8 mouse cellular contexts compared by ENCODE assay signal in genomic region chr4:57717354-57717753, GRCm38 (mm10). TPM values are rescaled to one million over a fixed set of nuclear protein-coding genes. Genes with fewer than 3 reads are reported as not detected.
DNase-seq lines count a peak whose midpoint lies in the region; ATAC-seq lines count a peak whose summit lies in the region.

Gene Akap2 (plus strand): TSS chr4:57717657.

- peaks cover 6% of the 10 kb centered on the region; the same call in 1 of the 2 replicates for H3K4me1 ChIP-seq in kidney, embryonic 15.5 days
- peaks cover 6% of the 10 kb centered on the region for H3K4me1 ChIP-seq in heart, embryonic 13.5 days
- H3K4me1 ChIP-seq in liver, embryonic 12.5 days, result no peaks in the 10 kb centered on the region

- no peaks in the 10 kb centered on the region for H3K9me3 ChIP-seq in kidney, embryonic 15.5 days (replicated peaks)
- H3K9me3 ChIP-seq in heart, embryonic 13.5 days, result no peaks in the 10 kb centered on the region
- no peaks in the 10 kb centered on the region for H3K9me3 ChIP-seq in liver, embryonic 12.5 days (replicated peaks)

- no peak within 1 kb of the TSS for H3K4me3 ChIP-seq in kidney, embryonic 15.5 days (replicated peaks)
- no peak within 1 kb of the TSS for H3K4me3 ChIP-seq in heart, embryonic 13.5 days
- no peak within 1 kb of the TSS for H3K4me3 ChIP-seq in liver, embryonic 12.5 days

- 82% methylated on average over 9 of the region's 9 CpGs for WGBS in kidney, embryonic 15.5 days
- WGBS in heart, embryonic 13.5 days, result 81% methylated on average over 9 of the region's 9 CpGs
- WGBS in liver, embryonic 12.5 days (ENCODE audit: insufficient replicate concordance), result 77% methylated on average over 9 of the region's 9 CpGs

- H3K27me3 ChIP-seq in kidney, embryonic 15.5 days, result no peaks in the 10 kb centered on the region
- no peaks in the 10 kb centered on the region for H3K27me3 ChIP-seq in heart, embryonic 13.5 days (replicated peaks)
- no peaks in the 10 kb centered on the region for H3K27me3 ChIP-seq in liver, embryonic 12.5 days (replicated peaks)

- DNase-seq in kidney, postnatal 14 days, result no peak
- DNase-seq in adrenal gland, postnatal 4 days (ENCODE audit: low spot score in 2 of 2), result no peak
- no peak for DNase-seq in left cerebral cortex, postnatal 25 days (ENCODE audit: low spot score in 2 of 2)
- DNase-seq in embryo, embryonic 10.5 days (ENCODE audit: low spot score), result no peak
- DNase-seq in spleen, postnatal 10 days (ENCODE audit: low spot score in 2 of 2), result no peak

- ATAC-seq in kidney, embryonic 15.5 days (replicated peaks; ENCODE audit: low FRiP score), result no peak
- ATAC-seq in heart, embryonic 13.5 days (ENCODE audit: extremely low read depth, insufficient number of reproducible peaks, low FRiP score, low TSS enrichment), result no peak
- no peak for ATAC-seq in liver, embryonic 12.5 days

- no peak within 1 kb of the TSS for H3K4me2 ChIP-seq in kidney, embryonic 15.5 days
- no peak within 1 kb of the TSS for H3K4me2 ChIP-seq in heart, embryonic 13.5 days
- no peak within 1 kb of the TSS for H3K4me2 ChIP-seq in liver, embryonic 12.5 days

- no peak within 1 kb of the TSS for H3K9ac ChIP-seq in kidney, embryonic 15.5 days
- H3K9ac ChIP-seq in heart, embryonic 13.5 days, result no peak within 1 kb of the TSS
- H3K9ac ChIP-seq in liver, embryonic 12.5 days, result no peak within 1 kb of the TSS

- H3K36me3 ChIP-seq in kidney, embryonic 15.5 days, result no peaks in the 10 kb centered on the region
- H3K36me3 ChIP-seq in heart, embryonic 13.5 days, result peaks cover 32% of the 10 kb centered on the region
- H3K36me3 ChIP-seq in liver, embryonic 12.5 days, result no peaks in the 10 kb centered on the region

- no peak within 1 kb of the TSS for H3K27ac ChIP-seq in kidney, embryonic 15.5 days
- H3K27ac ChIP-seq in heart, embryonic 13.5 days (replicated peaks), result no peak within 1 kb of the TSS
- H3K27ac ChIP-seq in liver, embryonic 12.5 days, result no peak within 1 kb of the TSS

- intact Hi-C loops in left cerebral cortex, postnatal 25 days (cut with DNase I), result no loop called here

RNA-seq across cellular contexts. Expression of gene Akap2, which starts in this region (rescaled TPM):
- polyA plus RNA-seq in kidney, embryonic 15.5 days (2015; fragmentation: Nextera tagmentation; extraction: Ambion mirVana), result 22.8 and 27.8 TPM in 2 replicates
- total RNA-seq in adrenal gland, postnatal 4 days (2021), result 100 to 1,000 TPM; 106 to 114 TPM
- polyA plus RNA-seq in heart, embryonic 13.5 days (2015; fragmentation: Nextera tagmentation; extraction: Ambion mirVana), result 41.3 and 43.1 TPM in 2 replicates
- 10 to 100 TPM; 35.1 to 38.1 TPM for total RNA-seq in left cerebral cortex, postnatal 25 days (2021)
- 1.7 and 2.5 TPM in 2 replicates for polyA plus RNA-seq in liver, embryonic 12.5 days (2016; fragmentation: Nextera tagmentation; extraction: Ambion mirVana)
